Mouse (Mus musculus): Measurements from ENCODE around the gene Palm3. TPM values are rescaled to one million over a fixed set of nuclear protein-coding genes. Genes with fewer than 3 reads are reported as not detected.

The Palm3 gene
- polyA plus RNA-seq, 1 experiment from 2014 or later, result 6.5 TPM

DNA sequence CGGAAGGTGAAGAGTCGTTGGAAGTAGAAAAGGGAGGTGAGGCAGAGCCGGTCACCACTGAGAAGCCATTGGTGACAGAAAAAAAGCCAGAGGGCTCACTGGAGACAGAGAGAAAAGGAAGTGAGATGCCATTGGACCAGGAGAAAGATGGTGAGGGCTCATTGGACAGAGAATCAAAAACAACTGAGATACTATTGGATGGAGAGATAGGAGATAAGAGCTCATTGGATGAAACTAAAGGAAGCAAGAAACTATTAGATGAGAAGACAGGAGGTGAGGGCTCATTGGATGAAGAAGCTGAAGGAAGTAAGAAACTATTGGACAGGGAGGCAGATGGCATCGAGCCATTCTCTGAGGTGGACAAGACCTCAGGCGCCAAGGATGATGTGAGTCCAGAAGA is 8.0 kb downstream of the Palm3 start:
- no peak overlapping the region for H3K4me2 ChIP-seq (ENCODE audit: low read depth, low read length)
- no peak overlapping the region for H3K9ac ChIP-seq (ENCODE audit: low read length)
- no peaks in the 10 kb centered on the region for H3K36me3 ChIP-seq (ENCODE audit: control insufficient read depth, insufficient read depth, low read length)
- peaks cover 5% of the 10 kb centered on the region for H3K4me1 ChIP-seq (replicated peaks; ENCODE audit: control insufficient read depth, insufficient read depth, low read length)
- peaks cover 15% of the 10 kb centered on the region for H3K27me3 ChIP-seq (ENCODE audit: control insufficient read depth, insufficient read depth, low read depth, low read length)
- 83% methylated on average over 5 of the region's 5 CpGs for WGBS
- H3K4me3 ChIP-seq (ENCODE audit: low read length), result no peak overlapping the region
- H3K27ac ChIP-seq (ENCODE audit: low read length), result no peak overlapping the region
- no peaks in the 10 kb centered on the region for H3K9me3 ChIP-seq (ENCODE audit: control insufficient read depth, low read length)
- no peak for ATAC-seq (ENCODE audit: low read depth)

DNA sequence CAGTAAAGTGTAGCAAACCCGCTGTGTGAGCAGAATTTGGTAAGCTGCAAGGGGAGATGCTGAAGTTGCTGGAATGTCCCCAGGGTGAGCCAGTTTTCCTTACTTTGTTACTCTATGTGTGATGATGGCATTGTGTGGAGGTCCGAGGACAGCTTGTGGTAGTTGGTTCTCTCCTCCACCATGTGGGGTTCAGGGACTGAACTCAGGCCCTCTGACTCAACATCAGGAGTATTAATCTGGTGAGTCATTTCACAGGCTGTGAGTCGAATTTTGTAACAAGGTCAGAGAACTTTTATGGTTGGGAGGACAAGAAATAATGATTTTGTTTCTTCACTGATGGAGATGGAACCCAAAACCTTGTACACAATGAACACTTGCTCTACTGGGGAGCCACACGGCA is 11.5 kb downstream of the Palm3 start:
- Histone ChIP-seq H3K4me1 (replicated peaks; ENCODE audit: control insufficient read depth, insufficient read depth, low read length) (no peaks in the 10 kb centered on the region), H3K4me2 (ENCODE audit: low read depth, low read length) (no peak overlapping the region), H3K9me3 (ENCODE audit: control insufficient read depth, low read length) (no peaks in the 10 kb centered on the region), H3K27ac (ENCODE audit: low read length) (no peak overlapping the region), H3K27me3 (ENCODE audit: control insufficient read depth, insufficient read depth, low read depth, low read length) (no peaks in the 10 kb centered on the region), H3K4me3 (ENCODE audit: low read length) (no peak overlapping the region), H3K36me3 (ENCODE audit: control insufficient read depth, insufficient read depth, low read length) (no peaks in the 10 kb centered on the region), H3K9ac (ENCODE audit: low read length) (no peak overlapping the region)
- ATAC-seq (ENCODE audit: low read depth), result no peak
- 78% methylated on average over 4 of the region's 4 CpGs for WGBS

DNA sequence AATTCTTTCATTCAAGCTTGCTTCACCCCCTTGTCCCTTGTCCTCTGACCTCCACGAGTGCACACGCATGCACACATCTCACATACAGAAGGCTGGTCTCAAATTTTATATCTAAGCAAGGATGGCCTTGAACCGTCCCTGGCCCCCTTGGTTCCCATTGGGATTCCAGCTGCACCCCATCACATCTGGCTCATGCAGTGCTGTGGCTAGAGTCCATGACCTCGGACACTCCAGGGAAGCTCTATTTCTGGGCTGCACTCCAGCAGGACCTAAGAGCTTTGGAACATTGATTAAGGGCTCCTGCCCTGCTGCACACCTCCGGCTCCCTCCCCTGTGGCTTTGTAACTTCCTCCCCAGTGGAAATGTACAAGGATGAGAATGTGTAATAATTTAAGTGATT is 16.7 kb downstream of the Palm3 start:
- ATAC-seq (ENCODE audit: low read depth), result no peak
- no peak overlapping the region for H3K4me2 ChIP-seq (ENCODE audit: low read depth, low read length)
- no peak overlapping the region for H3K4me3 ChIP-seq (ENCODE audit: low read length)
- WGBS, result 66% methylated on average over 5 of the region's 5 CpGs
- H3K36me3 ChIP-seq (ENCODE audit: control insufficient read depth, insufficient read depth, low read length), result no peaks in the 10 kb centered on the region
- H3K27ac ChIP-seq (ENCODE audit: low read length), result no peak overlapping the region
- peaks cover 11% of the 10 kb centered on the region for H3K27me3 ChIP-seq (ENCODE audit: control insufficient read depth, insufficient read depth, low read depth, low read length)
- H3K4me1 ChIP-seq (replicated peaks; ENCODE audit: control insufficient read depth, insufficient read depth, low read length), result peaks cover 6% of the 10 kb centered on the region
- no peaks in the 10 kb centered on the region for H3K9me3 ChIP-seq (ENCODE audit: control insufficient read depth, low read length)
- H3K9ac ChIP-seq (ENCODE audit: low read length), result no peak overlapping the region

DNA sequence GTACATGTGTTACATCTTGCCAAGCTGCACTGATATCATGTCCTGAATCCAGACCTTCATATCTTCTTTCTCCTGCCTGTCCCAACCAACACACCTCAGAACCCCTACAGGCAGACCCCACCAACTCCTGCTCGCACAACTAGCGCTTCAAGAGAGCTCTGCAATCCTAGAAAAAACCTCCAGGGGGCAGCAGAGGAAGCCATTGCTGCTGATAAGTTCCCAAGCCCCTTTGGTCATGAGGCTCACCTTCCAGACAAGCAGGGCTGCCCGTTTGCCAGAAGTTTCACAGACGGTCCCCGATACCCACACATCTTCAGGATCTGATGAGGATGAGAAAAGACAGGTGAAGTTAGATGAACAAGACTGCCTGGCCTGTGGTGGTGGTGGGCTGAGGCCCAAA is 17.8 kb downstream of the Palm3 start:
- peaks cover 21% of the 10 kb centered on the region for H3K27me3 ChIP-seq (ENCODE audit: control insufficient read depth, insufficient read depth, low read depth, low read length)
- H3K4me3 ChIP-seq (ENCODE audit: low read length), result no peak overlapping the region
- H3K4me2 ChIP-seq (ENCODE audit: low read depth, low read length), result no peak overlapping the region
- H3K9me3 ChIP-seq (ENCODE audit: control insufficient read depth, low read length), result no peaks in the 10 kb centered on the region
- H3K4me1 ChIP-seq (replicated peaks; ENCODE audit: control insufficient read depth, insufficient read depth, low read length), result peaks cover 6% of the 10 kb centered on the region
- no peak overlapping the region for H3K9ac ChIP-seq (ENCODE audit: low read length)
- no peaks in the 10 kb centered on the region for H3K36me3 ChIP-seq (ENCODE audit: control insufficient read depth, insufficient read depth, low read length)
- WGBS, result 2% methylated on average over 5 of the region's 5 CpGs
- peak; percentile 13; the same call in 1 of the 2 replicates for ATAC-seq (ENCODE audit: low read depth)
- no peak overlapping the region for H3K27ac ChIP-seq (ENCODE audit: low read length)

DNA sequence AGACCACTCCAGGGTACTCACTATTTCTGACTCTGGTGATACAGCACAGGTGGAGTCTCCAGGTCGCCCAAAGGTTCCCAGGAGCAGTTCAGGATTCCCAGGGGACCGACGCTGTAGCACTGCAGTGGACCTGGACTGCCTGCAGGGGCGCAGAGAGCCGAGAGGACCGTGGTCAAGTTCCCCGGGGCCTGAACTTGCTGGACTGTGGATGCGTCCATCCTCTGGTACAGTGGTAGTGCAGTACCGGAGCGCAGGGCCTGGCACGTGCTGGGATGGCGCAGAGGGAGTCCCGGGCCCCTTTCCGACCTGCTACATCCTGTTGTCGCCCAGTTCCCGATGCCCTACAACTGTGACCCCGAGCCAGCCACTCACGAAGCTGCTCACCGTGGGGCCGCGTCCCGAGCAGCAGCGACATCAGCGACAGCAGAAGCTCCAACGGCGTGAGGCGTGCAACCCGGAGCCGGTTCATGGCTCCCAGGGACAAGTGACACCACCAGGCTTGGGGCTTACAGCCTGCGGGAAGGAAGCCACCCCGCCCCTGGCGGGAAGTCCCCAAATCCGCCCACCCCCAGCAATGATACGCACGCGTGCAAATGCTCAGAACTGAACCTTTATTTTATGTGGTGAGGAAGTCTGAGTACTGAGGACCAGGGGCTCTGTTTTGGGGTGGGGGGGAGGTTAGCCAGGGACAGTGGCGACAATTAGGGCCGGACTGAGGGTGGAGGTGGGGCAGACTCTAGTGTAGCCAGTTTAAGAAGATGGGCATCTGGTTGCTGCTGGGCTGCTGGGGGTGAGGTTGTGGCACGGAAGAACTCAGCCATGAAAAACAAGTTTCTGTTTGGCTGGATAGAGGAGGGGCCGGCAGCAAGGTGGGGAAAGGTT is 21.0 kb downstream of the Palm3 start, which contains the start of gene Il27ra:
Gene Il27ra, minus strand, starts transcription at position 524 of the 882 bp plus-strand sequence.
- 3% methylated on average over 40 of the region's 40 CpGs for WGBS
- H3K4me3 ChIP-seq (ENCODE audit: low read length), result peak within 1 kb of the TSS; percentile 48
- no peaks in the 10 kb centered on the region for H3K9me3 ChIP-seq (ENCODE audit: control insufficient read depth, low read length)
- peak within 1 kb of the TSS; percentile 61 for H3K9ac ChIP-seq (ENCODE audit: low read length)
- H3K27me3 ChIP-seq (ENCODE audit: control insufficient read depth, insufficient read depth, low read depth, low read length), result peaks cover 39% of the 10 kb centered on the region
- H3K27ac ChIP-seq (ENCODE audit: low read length), result no peak within 1 kb of the TSS
- H3K36me3 ChIP-seq (ENCODE audit: control insufficient read depth, insufficient read depth, low read length), result no peaks in the 10 kb centered on the region
- peaks cover 6% of the 10 kb centered on the region for H3K4me1 ChIP-seq (replicated peaks; ENCODE audit: control insufficient read depth, insufficient read depth, low read length)
- peak; percentile 74 for ATAC-seq (ENCODE audit: low read depth)
- H3K4me2 ChIP-seq (ENCODE audit: low read depth, low read length), result peak within 1 kb of the TSS; percentile 83

DNA sequence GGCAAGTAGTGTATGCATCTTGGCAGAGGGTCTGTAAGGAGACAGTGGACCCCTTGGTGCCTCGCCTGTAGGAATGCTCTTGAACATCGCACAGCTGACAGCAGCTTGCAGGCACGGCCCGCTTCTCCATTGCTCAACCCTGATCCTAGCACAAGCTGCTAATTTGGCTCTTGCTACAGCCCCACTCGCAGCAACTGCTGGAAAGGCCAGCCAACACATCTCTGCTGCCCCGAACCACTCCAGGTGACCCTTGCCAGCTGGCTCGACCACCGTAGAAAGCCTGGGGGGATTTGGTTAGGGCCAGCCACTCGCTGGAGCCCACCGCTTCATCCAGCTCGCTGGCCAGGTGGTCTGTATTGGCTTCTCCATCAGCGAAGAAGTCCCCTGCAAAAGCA is 21.7 kb downstream of the Palm3 start:
- Histone ChIP-seq H3K4me2 (ENCODE audit: low read depth, low read length) (peak overlapping the region; percentile 83), H3K27me3 (ENCODE audit: control insufficient read depth, insufficient read depth, low read depth, low read length) (peaks cover 39% of the 10 kb centered on the region), H3K4me3 (ENCODE audit: low read length) (peak overlapping the region; percentile 48; the same call in 1 of the 2 replicates), H3K27ac (ENCODE audit: low read length) (no peak overlapping the region), H3K36me3 (ENCODE audit: control insufficient read depth, insufficient read depth, low read length) (no peaks in the 10 kb centered on the region), H3K9ac (ENCODE audit: low read length) (no peak overlapping the region), H3K9me3 (ENCODE audit: control insufficient read depth, low read length) (no peaks in the 10 kb centered on the region), H3K4me1 (replicated peaks; ENCODE audit: control insufficient read depth, insufficient read depth, low read length) (peaks cover 6% of the 10 kb centered on the region)
- 30% methylated on average over 12 of the region's 12 CpGs for WGBS
- ATAC-seq (ENCODE audit: low read depth), result peak; percentile 63

DNA sequence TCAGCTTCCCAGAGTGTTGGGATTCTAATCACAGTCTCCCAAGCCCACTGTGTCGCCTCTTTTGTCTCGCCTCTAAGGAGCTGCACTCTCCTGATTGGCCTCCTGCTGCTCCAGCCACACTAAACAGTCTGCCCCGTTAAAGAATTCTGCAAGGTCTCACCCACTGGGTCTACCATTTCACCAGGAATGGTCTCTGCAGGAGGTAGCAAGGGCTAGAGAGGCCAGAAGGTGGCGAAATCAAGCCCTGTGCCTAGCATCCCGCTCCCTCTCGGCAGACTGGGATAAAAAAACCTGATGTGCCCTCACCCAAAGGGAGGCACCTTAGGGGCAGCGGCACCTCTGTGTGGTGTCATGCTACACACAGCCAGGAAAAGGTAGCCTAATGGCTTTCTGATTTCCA is 22.8 kb downstream of the Palm3 start:
- WGBS, result 11% methylated on average over 7 of the region's 7 CpGs
- Histone ChIP-seq H3K9ac (ENCODE audit: low read length) (no peak overlapping the region), H3K4me2 (ENCODE audit: low read depth, low read length) (no peak overlapping the region), H3K36me3 (ENCODE audit: control insufficient read depth, insufficient read depth, low read length) (no peaks in the 10 kb centered on the region), H3K9me3 (ENCODE audit: control insufficient read depth, low read length) (no peaks in the 10 kb centered on the region), H3K27ac (ENCODE audit: low read length) (no peak overlapping the region), H3K27me3 (ENCODE audit: control insufficient read depth, insufficient read depth, low read depth, low read length) (peaks cover 39% of the 10 kb centered on the region), H3K4me3 (ENCODE audit: low read length) (no peak overlapping the region), H3K4me1 (replicated peaks; ENCODE audit: control insufficient read depth, insufficient read depth, low read length) (peaks cover 6% of the 10 kb centered on the region)
- ATAC-seq (ENCODE audit: low read depth), result no peak

DNA sequence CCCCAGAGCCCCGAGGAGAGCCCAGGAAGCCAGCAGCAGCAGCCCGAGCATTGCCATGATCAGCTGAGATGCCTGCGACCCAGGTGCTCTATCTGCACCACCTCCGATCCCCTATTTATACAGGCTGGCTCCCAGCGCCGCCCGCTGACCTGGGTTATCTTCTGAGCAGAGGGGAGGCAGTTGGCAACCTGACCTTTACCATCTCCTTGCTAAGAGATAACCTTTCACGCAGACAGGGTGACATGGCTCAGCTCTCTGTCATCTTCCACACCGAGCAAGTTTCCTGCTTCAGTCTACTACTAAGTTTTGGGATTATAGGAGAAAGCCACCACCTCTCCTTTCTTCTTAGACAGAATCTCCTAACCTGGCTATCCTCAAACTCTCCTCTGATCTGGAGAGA is 23.6 kb downstream of the Palm3 start, which contains the start of gene Rln3:
Gene Rln3, minus strand, starts transcription at position 101 of the 400 bp plus-strand sequence.
- WGBS, result 4% methylated on average over 9 of the region's 9 CpGs
- Histone ChIP-seq H3K4me2 (ENCODE audit: low read depth, low read length) (0 out of 2 replicates have a peak within 1 kb of the TSS, but pooled peaks have one; percentile 9), H3K9ac (ENCODE audit: low read length) (no peak within 1 kb of the TSS), H3K27ac (ENCODE audit: low read length) (no peak within 1 kb of the TSS), H3K9me3 (ENCODE audit: control insufficient read depth, low read length) (no peaks in the 10 kb centered on the region), H3K4me1 (replicated peaks; ENCODE audit: control insufficient read depth, insufficient read depth, low read length) (peaks cover 6% of the 10 kb centered on the region), H3K4me3 (ENCODE audit: low read length) (no peak within 1 kb of the TSS), H3K27me3 (ENCODE audit: control insufficient read depth, insufficient read depth, low read depth, low read length) (peaks cover 39% of the 10 kb centered on the region), H3K36me3 (ENCODE audit: control insufficient read depth, insufficient read depth, low read length) (no peaks in the 10 kb centered on the region)
- ATAC-seq (ENCODE audit: low read depth), result no peak

DNA sequence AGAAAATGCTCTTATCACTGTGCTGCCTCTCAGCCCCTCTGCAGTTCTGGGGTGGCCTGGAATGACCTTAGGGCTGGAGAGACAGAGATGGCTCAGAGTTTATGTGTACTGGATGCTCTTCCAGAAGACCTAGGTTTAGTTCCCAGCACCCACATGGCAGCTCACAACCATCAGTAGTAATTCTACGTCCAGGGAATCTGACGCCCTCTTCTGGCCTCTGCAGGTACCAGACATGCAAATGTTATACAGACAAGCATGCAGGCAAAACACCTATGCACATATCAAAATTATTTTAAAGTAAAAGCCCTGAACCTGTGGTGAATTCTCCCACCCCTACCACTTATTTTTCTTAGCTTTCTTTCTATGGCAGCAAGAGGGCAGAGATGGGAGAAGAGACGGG is 25.2 kb downstream of the Palm3 start:
- Histone ChIP-seq H3K9ac (ENCODE audit: low read length) (no peak overlapping the region), H3K27ac (ENCODE audit: low read length) (no peak overlapping the region), H3K9me3 (ENCODE audit: control insufficient read depth, low read length) (no peaks in the 10 kb centered on the region), H3K4me2 (ENCODE audit: low read depth, low read length) (no peak overlapping the region), H3K27me3 (ENCODE audit: control insufficient read depth, insufficient read depth, low read depth, low read length) (peaks cover 35% of the 10 kb centered on the region), H3K36me3 (ENCODE audit: control insufficient read depth, insufficient read depth, low read length) (no peaks in the 10 kb centered on the region), H3K4me3 (ENCODE audit: low read length) (no peak overlapping the region), H3K4me1 (replicated peaks; ENCODE audit: control insufficient read depth, insufficient read depth, low read length) (peaks cover 6% of the 10 kb centered on the region)
- ATAC-seq (ENCODE audit: low read depth), result no peak
- 76% methylated on average over 3 of the region's 3 CpGs for WGBS
